Mouse (Mus musculus) hindbrain, embryonic 11.5 days (tissue): Measurements from ENCODE around the gene Gm7168. TPM values are rescaled to one million over a fixed set of nuclear protein-coding genes. Genes with fewer than 3 reads are reported as not detected.
"Not testable (repeated sequence)": the region's sequence is repeated elsewhere in the genome, so short reads cannot be mapped to it uniquely, and the experiment has no call there.

Experiments
- ATAC-seq: fragments of 200-750 bp; cut with Nextera tagmentation; 2 replicates; pipeline ENCODE4 v1.8.0; 2017; ENCODE audit warnings: mild to moderate bottlenecking, moderate TSS enrichment, moderate library complexity; ENCODE audit not compliant: low FRiP score
- DNase-seq: peaks from one replicate; pipeline ENCODE4 v3.0.0-alpha.2; 2015; ENCODE audit warnings: low spot score
- H3K27ac ChIP-seq: fragments of 300-500 bp; sonication (generic); 2 replicates; pipeline ENCODE4 v1.5.1; 2014; ENCODE audit warnings: mild to moderate bottlenecking, low read depth, low read length
- H3K27me3 ChIP-seq: fragments of 300-500 bp; sonication (generic); 2 replicates; pipeline ENCODE4 v1.6.1; 2014; ENCODE audit warnings: mild to moderate bottlenecking, low read length, moderate library complexity, mixed read lengths; ENCODE audit not compliant: control insufficient read depth, insufficient read depth
- H3K36me3 ChIP-seq: fragments of 300-500 bp; sonication (generic); 2 replicates; pipeline ENCODE4 v1.6.1; 2014; ENCODE audit warnings: mild to moderate bottlenecking, low read length, moderate library complexity, mixed read lengths; ENCODE audit not compliant: control insufficient read depth, insufficient read depth
- H3K4me1 ChIP-seq: fragments of 300-500 bp; sonication (generic); replicated peaks from 2 replicates; pipeline ENCODE4 v1.6.1; 2014; ENCODE audit warnings: low read length, mixed read lengths; ENCODE audit not compliant: control insufficient read depth, insufficient read depth
- H3K4me2 ChIP-seq: fragments of 300-500 bp; sonication (generic); replicated peaks from 2 replicates; pipeline ENCODE4 v1.6.1; 2014; ENCODE audit warnings: mild to moderate bottlenecking, low read depth, low read length
- H3K4me3 ChIP-seq: fragments of 300-500 bp; sonication (generic); 2 replicates; pipeline ENCODE4 v1.5.1; 2014; ENCODE audit warnings: low read depth, low read length
- H3K9ac ChIP-seq: fragments of 300-500 bp; sonication (generic); 2 replicates; pipeline ENCODE4 v1.6.1; 2014; ENCODE audit warnings: low read depth, low read length
- H3K9me3 ChIP-seq: fragments of 300-500 bp; sonication (generic); 2 replicates; pipeline ENCODE4 v1.6.1; 2016; ENCODE audit warnings: low read length; ENCODE audit not compliant: control insufficient read depth
- WGBS: fragments of 180-500 bp; shearing (Covaris S2); extraction: QIAGEN DNeasy Blood & Tissue Kit; methylation state at CpG from one replicate; pipeline ENCODE4 v1.1.7; 2014; 5-methylcytosine and 5-hydroxymethylcytosine counted together
- polyA plus RNA-seq: library from polyadenylated mRNA; unstranded; fragments of >200 nt; fragmentation: Nextera tagmentation; extraction: Ambion mirVana; gene quantifications from 2 replicates; pipeline ENCODE4 v1.2.1, GENCODE M21; 2014

The Gm7168 gene
- polyA plus RNA-seq, 1 experiment from 2014 or later: not detected

GRCm38 (mm10) chr17:13951570-13951969 lies 3.4 kb downstream of the Gm7168 start:
- not testable (repeated sequence) for H3K4me3 ChIP-seq, H3K4me2 ChIP-seq, H3K27me3 ChIP-seq, H3K4me1 ChIP-seq, ATAC-seq, H3K36me3 ChIP-seq, H3K27ac ChIP-seq, H3K9ac ChIP-seq, H3K9me3 ChIP-seq, DNase-seq
- WGBS: 81% methylated on average over 1 of the region's 1 CpGs

- H3K4me2 ChIP-seq, H3K9me3 ChIP-seq, H3K36me3 ChIP-seq, H3K4me1 ChIP-seq, H3K27me3 ChIP-seq, ATAC-seq, H3K9ac ChIP-seq, H3K4me3 ChIP-seq, H3K27ac ChIP-seq, DNase-seq: not testable (repeated sequence)
- WGBS: 54% methylated on average over 1 of the region's 2 CpGs
Observed at GRCm38 (mm10) chr17:13958129-13958528, 10.0 kb downstream of the Gm7168 start.

- H3K4me3 ChIP-seq, H3K27me3 ChIP-seq, H3K36me3 ChIP-seq, H3K9me3 ChIP-seq, H3K9ac ChIP-seq, H3K4me1 ChIP-seq, H3K4me2 ChIP-seq, DNase-seq, ATAC-seq, H3K27ac ChIP-seq: not testable (repeated sequence)
- 93% methylated on average over 3 of the region's 3 CpGs for WGBS
Observed at GRCm38 (mm10) chr17:13962245-13962644, 14.1 kb downstream of the Gm7168 start.

GRCm38 (mm10) chr17:13965048-13965447 lies 16.9 kb downstream of the Gm7168 start:
- not testable (repeated sequence) for H3K9me3 ChIP-seq, H3K9ac ChIP-seq, H3K4me1 ChIP-seq, H3K27ac ChIP-seq, H3K27me3 ChIP-seq, H3K36me3 ChIP-seq, H3K4me2 ChIP-seq, DNase-seq, ATAC-seq, H3K4me3 ChIP-seq
- 93% methylated on average over 1 of the region's 2 CpGs for WGBS

GRCm38 (mm10) chr17:13969917-13970316 lies 21.7 kb downstream of the Gm7168 start:
- not testable (repeated sequence) for H3K4me1 ChIP-seq
- WGBS: 72% methylated on average over 1 of the region's 2 CpGs

GRCm38 (mm10) chr17:13970796-13971195 lies 22.6 kb downstream of the Gm7168 start:
- H3K27me3 ChIP-seq, H3K4me1 ChIP-seq, H3K4me2 ChIP-seq, H3K9me3 ChIP-seq, H3K4me3 ChIP-seq, H3K27ac ChIP-seq, ATAC-seq, DNase-seq, H3K9ac ChIP-seq, H3K36me3 ChIP-seq: not testable (repeated sequence)
- 77% methylated on average over 5 of the region's 5 CpGs for WGBS

More at GRCm38 (mm10) chr17:13969917-13970316, 21.7 kb downstream of the Gm7168 start:
- H3K27me3 ChIP-seq, H3K9ac ChIP-seq, H3K4me3 ChIP-seq, ATAC-seq, DNase-seq, H3K4me2 ChIP-seq, H3K27ac ChIP-seq, H3K36me3 ChIP-seq, H3K9me3 ChIP-seq: not testable (repeated sequence)

- no peak overlapping the region for H3K27ac ChIP-seq
- H3K9me3 ChIP-seq: no peaks in the 10 kb centered on the region
- no peaks in the 10 kb centered on the region for H3K27me3 ChIP-seq
- 92% methylated on average over 1 of the region's 1 CpGs for WGBS
- ATAC-seq (no peak), DNase-seq (no peak)
- H3K4me3 ChIP-seq: no peak overlapping the region
- H3K36me3 ChIP-seq: no peaks in the 10 kb centered on the region
- H3K4me2 ChIP-seq: no peak overlapping the region
- no peak overlapping the region for H3K9ac ChIP-seq
- no peaks in the 10 kb centered on the region for H3K4me1 ChIP-seq
Observed at GRCm38 (mm10) chr17:13987690-13988089, 39.5 kb downstream of the Gm7168 start.

- H3K4me1 ChIP-seq, H3K36me3 ChIP-seq, H3K27ac ChIP-seq, H3K4me3 ChIP-seq, ATAC-seq, H3K9me3 ChIP-seq, DNase-seq, H3K4me2 ChIP-seq, H3K9ac ChIP-seq, H3K27me3 ChIP-seq: not testable (repeated sequence)
- 51% methylated on average over 2 of the region's 2 CpGs for WGBS
Observed at GRCm38 (mm10) chr17:13993425-13993824, 45.3 kb downstream of the Gm7168 start.
